Mouse (Mus musculus) brain, embryonic 14.5 days (tissue): ENCODE data around the gene Ppfia2. TPM values are rescaled to one million over a fixed set of nuclear protein-coding genes. Genes with fewer than 3 reads are reported as not detected.

Experiments used
- DNase-seq: peaks from one replicate; pipeline ENCODE4 v3.0.0-alpha.2; 2011; ENCODE audit warnings: low read depth
- CTCF ChIP-seq: fragments of 200-500 bp; IDR thresholded peaks from 2 replicates; pipeline ENCODE4 v1.5.1; 2012; ENCODE audit warnings: inconsistent platforms, mild to moderate bottlenecking, moderate library complexity, borderline replicate concordance; ENCODE audit not compliant: insufficient read depth, insufficient read length; ENCODE audit errors: extremely low read depth
- POLR2A ChIP-seq: fragments of 200-500 bp; IDR thresholded peaks from 2 replicates; pipeline ENCODE4 v1.6.1; 2012; ENCODE audit warnings: mild to moderate bottlenecking, inconsistent platforms, borderline replicate concordance; ENCODE audit not compliant: poor library complexity, insufficient read depth, insufficient read length, severe bottlenecking; ENCODE audit errors: extremely low read depth
- polyA plus RNA-seq: library from polyadenylated mRNA; depleted of rRNA; stranded (reverse); fragments of >200 nt; gene quantifications from 2 replicates; pipeline ENCODE4 v1.2.3, GENCODE M21; 2012; rRNA removed

Ppfia2 gene
- 21.4 and 31.8 TPM in 2 replicates for polyA plus RNA-seq

DNA sequence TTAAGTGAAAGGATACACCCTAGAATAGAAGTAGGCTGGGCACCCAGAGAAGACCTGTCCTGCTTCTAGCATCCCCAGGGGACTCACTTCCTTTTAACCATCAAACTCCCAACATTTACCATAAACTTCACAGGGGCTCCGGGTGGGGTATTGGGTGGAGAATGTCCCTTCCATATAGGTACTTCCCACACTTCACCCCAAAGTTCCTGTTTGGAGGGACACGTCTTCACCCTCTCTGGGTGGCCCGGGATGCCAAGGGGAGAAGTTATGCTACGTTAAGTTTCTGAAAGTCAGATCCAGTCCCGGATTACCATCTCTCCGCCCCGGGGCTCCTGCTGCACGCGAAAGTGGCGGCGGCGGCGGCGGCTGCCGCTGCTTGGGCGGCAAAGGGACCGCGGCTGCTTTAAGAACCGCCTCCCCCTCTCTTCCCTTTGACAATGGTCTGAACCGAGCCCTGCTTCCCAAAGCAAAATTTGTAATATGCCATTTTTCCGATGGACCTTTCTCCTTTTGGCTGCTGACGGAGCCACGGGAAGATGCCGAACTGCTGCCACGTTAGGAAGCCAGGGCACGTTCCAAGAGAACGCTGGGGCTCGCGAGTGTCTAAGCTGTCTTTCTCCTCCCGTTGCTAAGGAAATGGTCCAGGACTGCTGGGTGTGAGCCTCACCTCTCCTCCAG is at the start of gene Ppfia2:
Gene Ppfia2 (plus strand): TSS at position 485 of the 678 bp plus-strand sequence.
- no peak for TF ChIP-seq CTCF
- peak; percentile 11; the same call in 1 of the 2 replicates for TF ChIP-seq POLR2A
- DNase-seq = peak; percentile 95

GRCm38 (mm10) chr10:106468956-106469721 is 1.0 kb upstream of the Ppfia2 start:
- TF ChIP-seq POLR2A = no peak
- no peak for TF ChIP-seq CTCF
- DNase-seq = peak; percentile 95

- TF ChIP-seq POLR2A = no peak
- no peak for TF ChIP-seq CTCF
- peak; percentile 59 for DNase-seq
Observed at GRCm38 (mm10) chr10:106470533-106471205, 530 bp downstream of the Ppfia2 start.

GRCm38 (mm10) chr10:106509281-106510165 is 39.4 kb downstream of the Ppfia2 start:
- no peak for DNase-seq
- TF ChIP-seq POLR2A (no peak), CTCF (no peak)

DNA sequence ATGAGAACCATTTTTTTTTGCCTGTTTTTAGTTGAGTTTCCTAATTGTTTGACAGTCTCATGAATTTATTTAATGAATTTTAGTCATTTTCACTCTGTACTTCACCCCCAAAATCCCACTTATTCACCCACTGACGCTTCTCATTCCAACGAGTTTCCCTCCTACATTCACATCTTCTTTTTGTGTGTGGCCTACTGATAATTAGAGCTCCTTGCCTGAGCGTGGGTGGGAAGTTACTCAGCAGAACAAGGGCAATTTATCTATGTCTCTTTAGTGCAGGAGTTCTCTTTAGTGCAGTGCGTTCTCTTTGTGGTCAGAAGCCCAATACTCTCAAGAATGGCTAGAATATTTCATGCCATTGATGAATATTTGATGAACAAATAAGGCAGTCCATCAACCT is 95.9 kb downstream of the Ppfia2 start:
- TF ChIP-seq CTCF = no peak
- TF ChIP-seq POLR2A = no peak
- DNase-seq = no peak

DNA sequence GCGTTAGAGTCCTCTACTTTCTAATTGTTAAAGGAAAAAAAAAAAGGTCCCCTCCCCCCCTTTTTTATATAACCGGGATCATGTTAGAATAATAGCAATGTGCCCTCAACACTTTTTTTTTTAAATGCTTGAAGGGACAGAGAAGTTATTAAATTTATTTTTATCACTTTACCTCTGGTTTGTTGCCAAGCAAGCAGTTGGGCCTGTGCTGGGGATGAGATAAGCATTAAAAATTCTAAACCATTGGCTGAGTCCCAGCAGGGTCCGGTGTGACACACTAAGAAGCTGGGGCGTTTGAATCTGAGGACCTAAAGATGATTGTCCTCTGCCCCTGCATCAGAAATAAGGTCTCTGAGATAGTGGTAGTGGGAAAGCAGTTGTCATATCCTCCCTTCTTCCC is 114.9 kb downstream of the Ppfia2 start:
- TF ChIP-seq CTCF (no peak), POLR2A (no peak)
- DNase-seq = peak; percentile 36

DNA sequence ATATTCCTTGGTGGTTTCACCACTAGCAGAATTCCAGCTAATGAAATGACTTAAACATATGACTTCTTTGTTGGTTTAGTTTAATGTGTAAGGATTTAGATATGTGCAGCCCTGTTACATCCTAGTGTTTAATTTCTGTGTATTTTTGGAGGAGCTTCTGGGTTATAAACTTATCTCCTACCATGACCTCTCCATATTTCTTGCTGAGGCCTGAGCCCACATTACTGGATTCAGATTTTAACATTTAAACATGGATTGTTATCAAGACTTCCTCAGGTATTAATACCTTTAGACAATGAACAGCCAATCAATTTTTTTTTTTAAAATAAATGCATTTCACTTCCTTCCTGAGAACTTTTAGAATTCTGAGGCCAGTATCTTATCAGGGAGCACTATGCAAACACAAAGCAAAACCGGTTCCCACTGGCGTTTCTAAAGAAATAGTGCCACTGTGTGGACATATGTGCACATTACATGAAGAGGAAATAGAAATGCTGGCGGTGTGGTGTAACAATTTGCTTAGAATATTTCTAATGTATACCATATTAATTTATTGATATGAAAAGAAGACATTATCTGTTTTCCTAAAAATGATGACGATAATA is 115.4 kb downstream of the Ppfia2 start:
- TF ChIP-seq CTCF (peak; percentile 75; the same call in 1 of the 2 replicates), POLR2A (no peak)
- peak; percentile 78 for DNase-seq

- TF ChIP-seq CTCF (no peak), POLR2A (no peak)
- DNase-seq = no peak
Observed at GRCm38 (mm10) chr10:106587817-106588216, 117.7 kb downstream of the Ppfia2 start.

- no peak for DNase-seq
- TF ChIP-seq CTCF (no peak), POLR2A (no peak)
Observed at GRCm38 (mm10) chr10:106590944-106591343, 120.8 kb downstream of the Ppfia2 start.

GRCm38 (mm10) chr10:106596976-106597375 is 126.8 kb downstream of the Ppfia2 start:
- no peak for DNase-seq
- TF ChIP-seq CTCF (no peak), POLR2A (no peak)
